Mouse (Mus musculus) layer of hippocampus, adult 2 months (tissue): ENCODE measurements around the gene Wfdc21. TPM values are rescaled to one million over a fixed set of nuclear protein-coding genes. Genes with fewer than 3 reads are reported as not detected.
A peak's percentile ranks its signal among the peaks of the same experiment; 100 is the strongest.

Experiments used
- DNase-seq, 2 experiments: peaks; one replicate each; pipeline ENCODE4 v3.0.0; 2022; ENCODE audit warnings: low spot score in 2 of 2
- H3K27ac ChIP-seq: fragments of 200-600 bp; 2 replicates; pipeline ENCODE4 v1.8.1; 2022
- H3K4me3 ChIP-seq: fragments of 200-600 bp; 2 replicates; pipeline ENCODE4 v1.8.1; 2022; ENCODE audit warnings: mild to moderate bottlenecking
- CTCF ChIP-seq: fragments of 200-600 bp; conservative IDR thresholded peaks from 2 replicates; pipeline ENCODE4 v1.8.1; 2022; ENCODE audit warnings: antibody characterized with exemption, mild to moderate bottlenecking, moderate library complexity
- total RNA-seq, 2 experiments: library from RNA; stranded (reverse); gene quantifications; 2 replicates each; pipeline ENCODE4 v1.2.3; 2021

Gene Wfdc21
- total RNA-seq, 2 experiments from 2014 or later = not detected

GRCm38 (mm10) chr11:83792316-83792914 is 45.7 kb downstream of the Wfdc21 start:
- no peak overlapping the region for H3K4me3 ChIP-seq
- no peak overlapping the region for H3K27ac ChIP-seq
- TF ChIP-seq CTCF = no peak
- no peak for DNase-seq

- no peak for DNase-seq
- H3K27ac ChIP-seq = no peak overlapping the region
- no peak overlapping the region for H3K4me3 ChIP-seq
- TF ChIP-seq CTCF = no peak
These were observed 46.5 kb downstream of the Wfdc21 start for GRCm38 (mm10) chr11:83793264-83793663.

- no peak overlapping the region for H3K27ac ChIP-seq
- TF ChIP-seq CTCF = no peak
- DNase-seq = no peak
- no peak overlapping the region for H3K4me3 ChIP-seq
These were observed 49.4 kb downstream of the Wfdc21 start for GRCm38 (mm10) chr11:83796112-83796511.

- Histone ChIP-seq H3K27ac (no peak overlapping the region), H3K4me3 (no peak overlapping the region)
- DNase-seq = no peak
- no peak for TF ChIP-seq CTCF
These were observed 50.4 kb downstream of the Wfdc21 start for GRCm38 (mm10) chr11:83796980-83797608.

- Histone ChIP-seq H3K4me3 (no peak overlapping the region), H3K27ac (no peak overlapping the region)
- no peak for TF ChIP-seq CTCF
- DNase-seq = no peak
These were observed 53.2 kb downstream of the Wfdc21 start for GRCm38 (mm10) chr11:83799871-83800430.

- peak in 1 of 2 experiments; percentile 35 for DNase-seq
- no peak overlapping the region for H3K4me3 ChIP-seq
- TF ChIP-seq CTCF = peak; percentile 78
These were observed 55.4 kb downstream of the Wfdc21 start for GRCm38 (mm10) chr11:83802166-83802565.

More at GRCm38 (mm10) chr11:83802166-83802565, 55.4 kb downstream of the Wfdc21 start:
- H3K27ac ChIP-seq = no peak overlapping the region

Other genes starting within 250 kb of the Wfdc21 start
- not detected for gene Heatr9, start 224.8 kb upstream of the Wfdc21 start, total RNA-seq
- gene Ccl5, start 216.4 kb upstream of the Wfdc21 start, total RNA-seq = not detected
- gene Ccl9, start 168.3 kb upstream of the Wfdc21 start, total RNA-seq = 1 to 10 TPM; 4.5 to 4.8 TPM
- 1 to 10 TPM; 1.1 to 1.4 TPM for gene Ccl6, start 153.9 kb upstream of the Wfdc21 start, total RNA-seq
- not detected for gene Rpl9-ps1, start 101.3 kb upstream of the Wfdc21 start, total RNA-seq
- gene Ccl3, start 97.6 kb upstream of the Wfdc21 start, total RNA-seq = not detected
- gene Ccl4, start 84.4 kb upstream of the Wfdc21 start, total RNA-seq = not detected
- gene Wfdc17, start 42.9 kb upstream of the Wfdc21 start, total RNA-seq = not detected
- gene Wfdc18, start 37.9 kb upstream of the Wfdc21 start, total RNA-seq = 1 to 10 TPM in 1 of 2 experiments, not detected in 1; 1.1 TPM
- 10 to 100 TPM; 17.3 to 18.9 TPM for gene Heatr6, start 6.8 kb downstream of the Wfdc21 start, total RNA-seq
- under 1 TPM; 0.15 to 0.22 TPM for gene Hnf1b, start 103.1 kb downstream of the Wfdc21 start, total RNA-seq
- 10 to 100 TPM; 13.0 to 15.6 TPM for gene Ddx52, start 195.1 kb downstream of the Wfdc21 start, total RNA-seq
- gene Synrg, start 217.5 kb downstream of the Wfdc21 start, total RNA-seq = 10 to 100 TPM; 68.2 to 72.1 TPM